Mouse (Mus musculus): ENCODE measurements around the gene Gtf3c2. TPM values are rescaled to one million over a fixed set of nuclear protein-coding genes. Genes with fewer than 3 reads are reported as not detected.

Gtf3c2 gene
- total RNA-seq, 2 experiments from 2014 or later = 76.4 to 112 TPM

- no peak for ATAC-seq (replicated peaks; ENCODE audit: low FRiP score, low TSS enrichment, poor library complexity, severe bottlenecking)
Observed at GRCm38 (mm10) chr5:31199321-31199892, 19.5 kb upstream of the Gtf3c2 start.

- ATAC-seq (replicated peaks; ENCODE audit: low FRiP score, low TSS enrichment, poor library complexity, severe bottlenecking) = no peak
Observed at GRCm38 (mm10) chr5:31198616-31199320, 18.8 kb upstream of the Gtf3c2 start.

- ATAC-seq (replicated peaks; ENCODE audit: low FRiP score, low TSS enrichment, poor library complexity, severe bottlenecking) = no peak
Observed at GRCm38 (mm10) chr5:31198170-31198569, 18.2 kb upstream of the Gtf3c2 start.

- ATAC-seq (replicated peaks; ENCODE audit: low FRiP score, low TSS enrichment, poor library complexity, severe bottlenecking) = no peak
Observed at GRCm38 (mm10) chr5:31197072-31197471, 17.1 kb upstream of the Gtf3c2 start.

- no peak for ATAC-seq (replicated peaks; ENCODE audit: low FRiP score, low TSS enrichment, poor library complexity, severe bottlenecking)
Observed at GRCm38 (mm10) chr5:31196207-31196606, 16.3 kb upstream of the Gtf3c2 start.

GRCm38 (mm10) chr5:31195671-31196070, 15.7 kb upstream of the Gtf3c2 start:
- ATAC-seq (replicated peaks; ENCODE audit: low FRiP score, low TSS enrichment, poor library complexity, severe bottlenecking) = no peak

- no peak for ATAC-seq (replicated peaks; ENCODE audit: low FRiP score, low TSS enrichment, poor library complexity, severe bottlenecking)
Observed at GRCm38 (mm10) chr5:31194486-31195485, 14.8 kb upstream of the Gtf3c2 start.

- 0 out of 2 replicates have a peak, but pooled peaks have one; percentile 0 for ATAC-seq (replicated peaks; ENCODE audit: low FRiP score, low TSS enrichment, poor library complexity, severe bottlenecking)
Observed at GRCm38 (mm10) chr5:31193631-31194281, 13.8 kb upstream of the Gtf3c2 start.

- peak; percentile 93 for ATAC-seq (replicated peaks; ENCODE audit: low FRiP score, low TSS enrichment, poor library complexity, severe bottlenecking)
Observed at GRCm38 (mm10) chr5:31192939-31193630, 13.1 kb upstream of the Gtf3c2 start, which contains the start of the genes Snx17 and Eif2b4. Snx17 (plus strand) TSS chr5:31193227. Eif2b4 (minus strand) TSS chr5:31193430.

- ATAC-seq (replicated peaks; ENCODE audit: low FRiP score, low TSS enrichment, poor library complexity, severe bottlenecking) = peak; percentile 27
Observed at GRCm38 (mm10) chr5:31192045-31192938, 12.3 kb upstream of the Gtf3c2 start.

GRCm38 (mm10) chr5:31190201-31190600, 10.3 kb upstream of the Gtf3c2 start:
- ATAC-seq (replicated peaks; ENCODE audit: low FRiP score, low TSS enrichment, poor library complexity, severe bottlenecking) = no peak

GRCm38 (mm10) chr5:31188223-31188840, 8.4 kb upstream of the Gtf3c2 start:
- ATAC-seq (replicated peaks; ENCODE audit: low FRiP score, low TSS enrichment, poor library complexity, severe bottlenecking) = no peak

- ATAC-seq (replicated peaks; ENCODE audit: low FRiP score, low TSS enrichment, poor library complexity, severe bottlenecking) = peak; percentile 59
Observed at GRCm38 (mm10) chr5:31183678-31184077, 3.7 kb upstream of the Gtf3c2 start.

- ATAC-seq (replicated peaks; ENCODE audit: low FRiP score, low TSS enrichment, poor library complexity, severe bottlenecking) = no peak
Observed at GRCm38 (mm10) chr5:31181183-31181770, 1.3 kb upstream of the Gtf3c2 start.

- peak; percentile 55 for ATAC-seq (replicated peaks; ENCODE audit: low FRiP score, low TSS enrichment, poor library complexity, severe bottlenecking)
Observed at GRCm38 (mm10) chr5:31179301-31179765, 611 bp downstream of the Gtf3c2 start.

- ATAC-seq (replicated peaks; ENCODE audit: low FRiP score, low TSS enrichment, poor library complexity, severe bottlenecking) = no peak
Observed at GRCm38 (mm10) chr5:31168630-31169029, 11.3 kb downstream of the Gtf3c2 start.

- ATAC-seq (replicated peaks; ENCODE audit: low FRiP score, low TSS enrichment, poor library complexity, severe bottlenecking) = peak; percentile 79; the same call in 1 of the 2 replicates
Observed at GRCm38 (mm10) chr5:31164878-31165277, 15.1 kb downstream of the Gtf3c2 start.

All from megakaryocyte-erythroid progenitor cell, adult 5-6 weeks (primary cell).